Mouse (Mus musculus) spleen, adult 2 months (tissue): ENCODE measurements around the gene Mpp5. TPM values are rescaled to one million over a fixed set of nuclear protein-coding genes. Genes with fewer than 3 reads are reported as not detected.

Experiments
- DNase-seq, 2 experiments: peaks; one replicate each; pipeline versions ENCODE4 v3.0.0 to v3.0.0-alpha.2; 2012 to 2021; ENCODE audit warnings: low spot score in 2 of 2, low read depth in 1 of 2
- H3K27ac ChIP-seq: fragments of 200-500 bp; 2 replicates; pipeline ENCODE4 v1.5.1; 2012; ENCODE audit warnings: low read length, inconsistent platforms; ENCODE audit not compliant: insufficient read depth
- H3K27me3 ChIP-seq: fragments of 200-500 bp; 2 replicates; pipeline ENCODE4 v1.6.1; 2012; ENCODE audit warnings: mild to moderate bottlenecking, moderate library complexity, low read length, inconsistent platforms; ENCODE audit not compliant: control insufficient read depth, insufficient read depth
- H3K36me3 ChIP-seq: fragments of 200-500 bp; 2 replicates; pipeline ENCODE4 v1.6.1; 2012; ENCODE audit warnings: mild to moderate bottlenecking, low read length, inconsistent platforms; ENCODE audit not compliant: control insufficient read depth, insufficient read depth
- H3K4me1 ChIP-seq: fragments of 200-500 bp; 2 replicates; pipeline ENCODE4 v1.6.1; 2011; ENCODE audit warnings: inconsistent platforms; ENCODE audit not compliant: control insufficient read depth, insufficient read depth, insufficient read length
- H3K4me3 ChIP-seq: fragments of 200-500 bp; 2 replicates; pipeline ENCODE4 v1.5.1; 2011; ENCODE audit warnings: mild to moderate bottlenecking, inconsistent platforms; ENCODE audit not compliant: insufficient read depth, insufficient read length; ENCODE audit errors: extremely low read depth
- CTCF ChIP-seq: fragments of 200-500 bp; IDR thresholded peaks from 2 replicates; pipeline ENCODE4 v1.5.1; 2011; ENCODE audit warnings: mild to moderate bottlenecking, inconsistent platforms; ENCODE audit not compliant: insufficient read depth, insufficient read length, insufficient replicate concordance; ENCODE audit errors: extremely low read depth
- POLR2A ChIP-seq: fragments of 200-500 bp; IDR thresholded peaks from 2 replicates; pipeline ENCODE4 v1.6.1; 2011; ENCODE audit warnings: low read depth, low read length, inconsistent platforms
- WGBS: fragments of 180-500 bp; shearing (Covaris S2); methylation state at CpG from one replicate; pipeline ENCODE4 v1.1.7; 2018; 5-methylcytosine and 5-hydroxymethylcytosine counted together
- polyA plus RNA-seq: library from polyadenylated mRNA; depleted of rRNA; stranded (reverse); fragments of >200 nt; gene quantifications from 2 replicates; pipeline ENCODE4 v1.2.3, GENCODE M21; 2012

The Mpp5 gene
- polyA plus RNA-seq, 1 experiment: 0.44 TPM

GRCm38 (mm10) chr12:78788266-78788873 is 39.7 kb downstream of the Mpp5 start:
- H3K27ac ChIP-seq: no peak overlapping the region
- no peaks in the 10 kb centered on the region for H3K4me1 ChIP-seq
- no peak for DNase-seq
- no peaks in the 10 kb centered on the region for H3K36me3 ChIP-seq
- 77% methylated on average over 3 of the region's 3 CpGs for WGBS
- H3K27me3 ChIP-seq: no peaks in the 10 kb centered on the region
- TF ChIP-seq POLR2A: no peak
- TF ChIP-seq CTCF: no peak
- no peak overlapping the region for H3K4me3 ChIP-seq

GRCm38 (mm10) chr12:78790791-78791190 is 42.1 kb downstream of the Mpp5 start:
- TF ChIP-seq POLR2A (no peak), CTCF (no peak)
- Histone ChIP-seq H3K4me3 (no peak overlapping the region), H3K36me3 (no peaks in the 10 kb centered on the region; the same call in 1 of the 2 replicates), H3K27me3 (no peaks in the 10 kb centered on the region), H3K4me1 (no peaks in the 10 kb centered on the region), H3K27ac (no peak overlapping the region)
- no peak for DNase-seq
- WGBS: 86% methylated on average over 2 of the region's 2 CpGs

- TF ChIP-seq CTCF (no peak), POLR2A (no peak)
- Histone ChIP-seq H3K27me3 (no peaks in the 10 kb centered on the region), H3K27ac (no peak overlapping the region), H3K36me3 (peaks cover 4% of the 10 kb centered on the region; the same call in 1 of the 2 replicates), H3K4me1 (no peaks in the 10 kb centered on the region), H3K4me3 (no peak overlapping the region)
- DNase-seq: no peak
- 81% methylated on average over 1 of the region's 1 CpGs for WGBS
These were observed 45.5 kb downstream of the Mpp5 start for GRCm38 (mm10) chr12:78794236-78794635.

- WGBS: 80% methylated on average over 3 of the region's 3 CpGs
- no peak for TF ChIP-seq CTCF
- no peak for TF ChIP-seq POLR2A
- no peak overlapping the region for H3K27ac ChIP-seq
- no peaks in the 10 kb centered on the region; the same call in 1 of the 2 replicates for H3K4me1 ChIP-seq
- no peak overlapping the region for H3K4me3 ChIP-seq
- H3K27me3 ChIP-seq: no peaks in the 10 kb centered on the region
- peak in 1 of 2 experiments; percentile 4 for DNase-seq
- peaks cover 5% of the 10 kb centered on the region; the same call in 1 of the 2 replicates for H3K36me3 ChIP-seq
These were observed 51.3 kb downstream of the Mpp5 start for GRCm38 (mm10) chr12:78800036-78800435.

- Histone ChIP-seq H3K27me3 (no peaks in the 10 kb centered on the region), H3K4me1 (no peaks in the 10 kb centered on the region; the same call in 1 of the 2 replicates), H3K27ac (no peak overlapping the region), H3K4me3 (no peak overlapping the region), H3K36me3 (peaks cover 5% of the 10 kb centered on the region; the same call in 1 of the 2 replicates)
- DNase-seq: no peak
- TF ChIP-seq POLR2A (no peak), CTCF (no peak)
These were observed 53.1 kb downstream of the Mpp5 start for GRCm38 (mm10) chr12:78801836-78802235.

GRCm38 (mm10) chr12:78814437-78814836 is 65.7 kb downstream of the Mpp5 start:
- Histone ChIP-seq H3K27me3 (no peaks in the 10 kb centered on the region), H3K36me3 (no peaks in the 10 kb centered on the region), H3K4me3 (no peak overlapping the region), H3K4me1 (no peaks in the 10 kb centered on the region), H3K27ac (no peak overlapping the region)
- TF ChIP-seq CTCF: no peak
- no peak for TF ChIP-seq POLR2A
- no peak for DNase-seq

GRCm38 (mm10) chr12:78834496-78834895 is 85.8 kb downstream of the Mpp5 start:
- no peak for TF ChIP-seq POLR2A
- TF ChIP-seq CTCF: no peak

GRCm38 (mm10) chr12:78839906-78840305 is 91.2 kb downstream of the Mpp5 start:
- Histone ChIP-seq H3K4me1 (no peaks in the 10 kb centered on the region), H3K27ac (no peak overlapping the region), H3K27me3 (no peaks in the 10 kb centered on the region), H3K4me3 (no peak overlapping the region), H3K36me3 (peaks cover 27% of the 10 kb centered on the region)
- DNase-seq: no peak
- 61% methylated on average over 4 of the region's 4 CpGs for WGBS
- no peak for TF ChIP-seq POLR2A
- no peak for TF ChIP-seq CTCF

More at GRCm38 (mm10) chr12:78834496-78834895, 85.8 kb downstream of the Mpp5 start:
- Histone ChIP-seq H3K36me3 (peaks cover 13% of the 10 kb centered on the region), H3K4me3 (no peak overlapping the region), H3K27ac (no peak overlapping the region), H3K4me1 (no peaks in the 10 kb centered on the region), H3K27me3 (no peaks in the 10 kb centered on the region)
- DNase-seq: no peak
- 93% methylated on average over 2 of the region's 2 CpGs for WGBS
